Mouse (Mus musculus) left cerebral cortex, postnatal 10 days (tissue): Measurements from ENCODE around the gene Crhr2. TPM values are rescaled to one million over a fixed set of nuclear protein-coding genes. Genes with fewer than 3 reads are reported as not detected.

Experiments
- DNase-seq, 2 experiments: peaks; one replicate each; pipeline ENCODE4 v3.0.0; 2021 to 2022; ENCODE audit warnings: low spot score in 2 of 2, mixed read lengths in 1 of 2; ENCODE audit errors: extremely low spot score in 1 of 2
- intact Hi-C: fragments of 180-260 bp; cut with DNase I; formaldehyde crosslinking; loops from one replicate; pipeline ENCODE4 v1.15.1; 2025
- total RNA-seq, 2 experiments: library from RNA; stranded (reverse); gene quantifications; 2 replicates each; pipeline ENCODE4 v1.2.3; 2021

Gene Crhr2
- total RNA-seq, 2 experiments from 2014 or later: 3.2 to 3.6 TPM

GRCm38 (mm10) chr6:55130631-55131030, 2.2 kb downstream of the Crhr2 start:
- intact Hi-C loops: no loop called here
- no peak for DNase-seq

GRCm38 (mm10) chr6:55128391-55128790, 4.4 kb downstream of the Crhr2 start:
- intact Hi-C loops: no loop called here
- no peak for DNase-seq

GRCm38 (mm10) chr6:55126576-55126975, 6.2 kb downstream of the Crhr2 start:
- intact Hi-C loops: no loop called here
- no peak for DNase-seq

- no peak for DNase-seq
- intact Hi-C loops: no loop called here
These were observed 9.8 kb downstream of the Crhr2 start for GRCm38 (mm10) chr6:55123056-55123455.

GRCm38 (mm10) chr6:55117325-55118109, 15.3 kb downstream of the Crhr2 start:
- intact Hi-C loops: no loop called here
- DNase-seq: peak in 1 of 2 experiments; percentile 40

GRCm38 (mm10) chr6:55108358-55108757, 24.5 kb downstream of the Crhr2 start:
- DNase-seq: peak in 1 of 2 experiments; percentile 47
- intact Hi-C loops: no loop called here

GRCm38 (mm10) chr6:55098603-55099002, 34.2 kb downstream of the Crhr2 start:
- no peak for DNase-seq

GRCm38 (mm10) chr6:55098030-55098429, 34.8 kb downstream of the Crhr2 start:
- no peak for DNase-seq
- intact Hi-C loops: no loop called here

More at GRCm38 (mm10) chr6:55098603-55099002, 34.2 kb downstream of the Crhr2 start:
- intact Hi-C loops: no loop called here

- DNase-seq: no peak
- intact Hi-C loops: no loop called here
These were observed 39.2 kb downstream of the Crhr2 start for GRCm38 (mm10) chr6:55093431-55094146.

- intact Hi-C loops: no loop called here
- DNase-seq: no peak
These were observed 41.4 kb downstream of the Crhr2 start for GRCm38 (mm10) chr6:55091396-55091795.

- DNase-seq: no peak
- intact Hi-C loops: no loop called here
These were observed 42.2 kb downstream of the Crhr2 start for GRCm38 (mm10) chr6:55090639-55091038.

GRCm38 (mm10) chr6:55087355-55087754, 45.5 kb downstream of the Crhr2 start:
- peak in 1 of 2 experiments; percentile 11 for DNase-seq
- intact Hi-C loops: no loop called here

GRCm38 (mm10) chr6:55082261-55083051, 50.4 kb downstream of the Crhr2 start:
- intact Hi-C loops: no loop called here
- peak in 1 of 2 experiments; percentile 8 for DNase-seq

GRCm38 (mm10) chr6:55081379-55081778, 51.4 kb downstream of the Crhr2 start:
- intact Hi-C loops: no loop called here
- peak in 1 of 2 experiments; percentile 6 for DNase-seq

GRCm38 (mm10) chr6:55076561-55077255, 56.1 kb downstream of the Crhr2 start:
- no peak for DNase-seq
- intact Hi-C loops: no loop called here

- DNase-seq: no peak
- intact Hi-C loops: no loop called here
These were observed 66.9 kb downstream of the Crhr2 start for GRCm38 (mm10) chr6:55065903-55066302.

GRCm38 (mm10) chr6:55064477-55064827, 68.4 kb downstream of the Crhr2 start:
- no peak for DNase-seq
- intact Hi-C loops: no loop called here

- no peak for DNase-seq
- intact Hi-C loops: no loop called here
These were observed 68.9 kb downstream of the Crhr2 start for GRCm38 (mm10) chr6:55063793-55064476.
